Mouse (Mus musculus) olfactory bulb, adult 2 months (tissue): ENCODE results near the gene Acin1. TPM values are rescaled to one million over a fixed set of nuclear protein-coding genes. Genes with fewer than 3 reads are reported as not detected.

ENCODE experiments used
- H3K27ac ChIP-seq: fragments of 200-500 bp; 2 replicates; pipeline ENCODE4 v1.5.1; 2012; ENCODE audit warnings: low read depth, low read length; ENCODE audit not compliant: insufficient read depth
- H3K4me1 ChIP-seq: fragments of 200-500 bp; 2 replicates; pipeline ENCODE4 v1.6.1; 2012; ENCODE audit warnings: low read length; ENCODE audit not compliant: control insufficient read depth, insufficient read depth
- H3K4me3 ChIP-seq: fragments of 200-500 bp; 2 replicates; pipeline ENCODE4 v1.5.1; 2012; ENCODE audit warnings: mild to moderate bottlenecking, low read depth, low read length, moderate library complexity; ENCODE audit not compliant: insufficient read depth
- CTCF ChIP-seq: fragments of 200-500 bp; IDR thresholded peaks from 2 replicates; pipeline ENCODE4 v1.5.1; 2012; ENCODE audit warnings: low read depth, mild to moderate bottlenecking, low read length, moderate library complexity; ENCODE audit not compliant: insufficient read depth
- POLR2A ChIP-seq: fragments of 200-500 bp; IDR thresholded peaks from 2 replicates; pipeline ENCODE4 v1.6.1; 2012; ENCODE audit warnings: mild to moderate bottlenecking, low read depth, low read length, moderate library complexity; ENCODE audit not compliant: insufficient read depth
- WGBS: fragments of 180-500 bp; shearing (Covaris S2); methylation state at CpG from one replicate; pipeline ENCODE4 v1.1.7; 2018; 5-methylcytosine and 5-hydroxymethylcytosine counted together
- polyA plus RNA-seq: library from polyadenylated mRNA; stranded (reverse); fragments of >200 nt; gene quantifications from 2 replicates; pipeline ENCODE4 v1.2.4, GENCODE M21; 2012; ENCODE audit warnings: low replicate concordance; ENCODE audit not compliant: missing spikeins, insufficient read depth, insufficient read length

The Acin1 gene
- polyA plus RNA-seq, 1 experiment = 835 TPM

DNA sequence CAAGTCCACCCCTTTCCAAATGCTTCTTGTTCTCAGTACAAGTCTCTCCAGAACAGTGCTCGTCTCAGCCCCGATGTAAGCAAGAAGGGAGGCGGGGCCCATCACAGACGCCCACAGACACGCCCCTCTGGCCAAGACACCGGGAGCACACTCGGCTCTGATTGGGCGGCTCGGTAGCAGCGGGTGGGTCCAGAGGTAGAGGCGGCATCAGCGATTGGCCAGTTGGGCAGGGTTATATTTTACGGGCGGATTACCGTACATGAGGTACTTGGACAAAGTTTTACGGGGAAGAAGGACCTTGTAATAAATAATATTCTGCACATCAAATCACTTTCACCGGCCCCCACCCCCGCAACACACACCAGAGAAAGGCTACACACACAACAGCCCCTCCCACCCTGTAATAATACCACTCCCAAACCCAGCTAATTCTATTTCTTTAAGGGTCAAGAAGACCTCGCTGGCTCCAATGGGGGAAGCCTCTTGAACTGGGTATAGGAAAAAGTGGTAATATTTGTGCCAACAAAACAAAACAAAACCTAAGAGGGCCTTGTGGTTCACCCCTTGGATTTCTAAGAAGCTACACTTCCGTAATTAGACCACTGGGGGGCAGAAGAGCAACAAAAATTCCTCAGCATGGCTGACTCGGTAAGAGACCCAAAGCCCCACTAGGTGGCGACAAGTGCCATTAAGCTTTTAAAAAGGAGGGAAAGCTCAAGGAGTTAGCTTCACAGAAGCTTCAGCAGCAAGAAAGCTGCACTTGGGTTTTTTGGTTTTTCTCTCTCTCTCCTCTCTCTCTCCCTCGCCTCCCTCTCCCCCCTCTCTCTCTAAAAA is 35.9 kb downstream of the Acin1 start:
- TF ChIP-seq POLR2A = no peak
- TF ChIP-seq CTCF = peak; percentile 49
- Histone ChIP-seq H3K4me1 (peaks cover 22% of the 10 kb centered on the region), H3K4me3 (no peak overlapping the region), H3K27ac (no peak overlapping the region)
- WGBS = 54% methylated on average over 23 of the region's 23 CpGs

DNA sequence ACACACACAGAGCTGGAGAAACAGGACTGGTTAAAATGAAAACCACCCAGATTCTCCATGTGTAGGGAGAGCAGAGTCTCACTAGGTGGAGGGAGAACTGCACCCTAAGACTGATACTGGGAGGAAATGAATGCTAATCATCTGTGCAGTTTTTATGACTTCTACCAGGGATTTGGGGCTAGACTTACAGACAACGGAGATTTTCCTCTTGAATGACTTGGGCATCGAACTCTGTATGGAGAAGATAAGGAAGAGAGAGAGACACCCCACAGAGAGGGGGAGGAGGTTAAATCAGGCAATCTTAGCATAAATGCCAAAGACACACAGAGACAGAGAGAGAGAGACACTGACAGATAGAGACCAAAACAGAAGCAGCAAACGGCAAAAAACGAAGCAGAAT is 38.8 kb downstream of the Acin1 start:
- H3K4me3 ChIP-seq = no peak overlapping the region
- peaks cover 17% of the 10 kb centered on the region for H3K4me1 ChIP-seq
- no peak for TF ChIP-seq POLR2A
- TF ChIP-seq CTCF = no peak
- 58% methylated on average over 4 of the region's 4 CpGs for WGBS
- H3K27ac ChIP-seq = no peak overlapping the region

DNA sequence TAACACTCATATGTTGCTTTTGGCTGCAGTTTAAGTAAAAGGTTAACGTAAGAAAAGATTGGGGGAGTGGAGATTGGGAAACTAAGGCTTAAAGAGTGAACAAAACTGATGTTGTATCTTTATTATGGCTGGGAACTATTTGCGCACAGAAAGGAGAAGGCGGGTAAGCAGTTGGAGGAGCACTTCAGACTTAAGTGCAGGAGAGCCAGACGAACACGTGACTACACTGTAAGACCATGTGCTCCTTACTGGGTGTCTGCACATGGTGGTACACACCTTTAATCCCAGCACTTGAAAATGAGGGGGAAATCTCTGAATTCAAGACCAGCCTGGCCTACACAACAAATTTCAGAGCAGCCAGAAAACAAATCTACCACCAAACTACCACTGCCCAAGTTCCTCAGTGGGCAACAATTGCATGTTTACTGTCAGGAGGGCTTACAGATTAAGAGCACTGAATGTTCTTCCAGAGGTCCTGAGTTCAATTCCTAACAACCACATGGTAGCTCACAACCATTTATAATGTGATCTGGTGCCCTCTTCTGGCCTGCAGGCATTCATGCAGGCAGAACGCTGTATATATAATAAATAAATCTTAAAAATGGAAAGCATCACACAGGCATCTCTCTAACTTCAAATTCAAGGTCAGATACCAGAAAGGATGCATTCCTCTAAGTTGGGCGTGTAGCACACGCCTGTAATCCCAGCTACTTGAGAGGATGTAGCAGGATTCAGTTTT is 39.7 kb downstream of the Acin1 start:
- WGBS = 88% methylated on average over 8 of the region's 8 CpGs
- H3K27ac ChIP-seq = no peak overlapping the region
- TF ChIP-seq POLR2A (no peak), CTCF (no peak)
- no peak overlapping the region for H3K4me3 ChIP-seq
- H3K4me1 ChIP-seq = peaks cover 17% of the 10 kb centered on the region

DNA sequence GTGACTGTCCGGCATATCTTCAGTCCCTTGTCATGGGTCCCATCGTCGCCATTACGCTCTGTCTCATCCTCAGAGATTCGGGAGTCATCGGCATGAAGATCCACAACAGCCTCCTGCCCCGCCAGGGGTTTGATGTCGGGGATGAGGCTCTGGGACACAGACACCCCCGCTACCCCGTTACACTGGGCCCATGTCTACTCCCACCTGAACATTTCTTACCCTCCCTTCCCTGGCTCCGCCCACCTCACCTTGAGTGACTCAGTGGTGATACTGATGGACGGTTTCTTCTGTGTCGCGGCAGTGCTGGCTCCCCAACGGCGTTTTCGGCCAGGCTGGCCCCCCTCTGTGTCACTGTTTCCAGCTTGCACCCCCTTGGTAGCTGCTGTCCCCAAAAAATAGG is 40.3 kb downstream of the Acin1 start:
- TF ChIP-seq CTCF (no peak), POLR2A (no peak)
- Histone ChIP-seq H3K4me3 (no peak overlapping the region), H3K4me1 (peaks cover 16% of the 10 kb centered on the region), H3K27ac (no peak overlapping the region)
- 91% methylated on average over 17 of the region's 17 CpGs for WGBS

DNA sequence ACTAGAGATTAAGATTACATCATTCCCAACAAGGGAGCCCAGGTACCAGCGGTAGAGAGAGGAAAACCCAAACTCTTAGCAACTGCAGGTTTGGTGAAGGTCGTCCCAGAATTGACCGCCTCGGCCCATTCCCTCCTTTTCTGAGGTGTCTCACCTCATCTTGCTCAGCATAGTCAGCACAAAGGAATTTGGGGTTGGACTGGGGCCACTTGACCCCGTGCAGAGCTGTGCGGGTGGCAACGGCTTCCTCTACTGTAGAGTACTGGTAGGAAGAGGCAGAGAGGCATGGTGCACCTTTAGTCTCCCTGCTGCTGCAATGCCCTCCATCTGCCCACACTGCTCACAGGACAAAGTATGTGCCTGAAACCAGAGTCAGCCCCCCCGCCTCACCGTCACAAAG is 42.4 kb downstream of the Acin1 start:
- TF ChIP-seq POLR2A (no peak), CTCF (no peak)
- Histone ChIP-seq H3K4me1 (peaks cover 10% of the 10 kb centered on the region), H3K27ac (no peak overlapping the region), H3K4me3 (no peak overlapping the region)
- WGBS = 93% methylated on average over 9 of the region's 9 CpGs

DNA sequence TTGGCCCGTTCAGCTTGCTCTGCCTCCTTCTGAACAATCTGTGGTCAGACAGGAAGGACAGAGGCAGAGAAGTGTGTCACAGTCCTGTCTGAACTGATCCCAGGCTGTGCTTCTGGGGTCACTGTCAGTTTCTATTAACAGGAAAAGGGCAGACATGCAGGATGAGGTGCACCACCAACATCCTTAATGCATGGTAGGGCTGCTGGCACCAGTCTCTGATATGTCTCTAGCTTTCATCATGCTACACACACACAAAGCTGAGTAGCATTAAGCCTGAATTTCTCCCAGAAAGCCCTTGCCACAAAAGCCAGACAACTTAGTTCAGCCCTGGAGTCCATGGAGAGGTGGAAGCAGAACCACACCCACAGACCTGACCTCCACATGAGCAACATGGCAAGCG is 43.7 kb downstream of the Acin1 start:
- TF ChIP-seq CTCF (no peak), POLR2A (no peak)
- 72% methylated on average over 2 of the region's 2 CpGs for WGBS

DNA sequence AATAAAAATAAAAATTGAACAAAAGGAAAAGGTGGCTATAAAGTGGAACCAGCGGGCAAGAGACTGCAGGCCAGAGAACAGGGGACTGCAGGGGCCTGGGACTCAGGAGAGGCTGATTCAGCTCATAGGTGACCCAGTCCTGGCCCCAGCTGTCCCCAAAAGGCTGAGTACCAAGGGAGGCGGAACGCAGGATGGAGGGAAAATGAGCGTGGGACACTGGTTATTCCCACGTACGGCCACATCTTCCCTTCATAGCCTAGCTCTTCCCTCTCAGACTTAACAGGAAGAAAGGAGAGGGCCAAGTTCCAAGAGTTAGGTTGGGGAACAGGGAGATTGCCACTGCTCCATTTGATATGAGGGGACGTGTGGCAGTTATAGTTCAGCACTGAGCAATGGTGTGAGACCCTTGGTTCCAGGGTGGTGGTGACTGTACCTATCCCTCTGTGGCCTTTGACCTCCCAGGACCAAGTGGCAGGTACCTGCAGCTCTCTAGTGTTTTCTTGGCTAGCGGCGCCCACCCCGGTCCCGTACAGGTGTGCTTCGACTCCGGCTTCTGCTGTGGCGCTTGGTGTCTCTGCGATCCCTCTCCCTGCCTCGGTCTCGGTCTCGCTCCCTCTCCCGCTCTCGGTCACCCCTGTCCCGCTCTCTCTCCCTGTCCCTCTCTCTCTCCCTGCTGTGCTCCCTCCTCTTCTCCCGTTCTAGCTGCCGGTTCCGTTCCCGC is 44.3 kb downstream of the Acin1 start:
- H3K27ac ChIP-seq = no peak overlapping the region

More for the DNA sequence above, 43.7 kb downstream of the Acin1 start:
- H3K4me1 ChIP-seq = peaks cover 10% of the 10 kb centered on the region
- no peak overlapping the region for H3K27ac ChIP-seq
- no peak overlapping the region for H3K4me3 ChIP-seq

DNA sequence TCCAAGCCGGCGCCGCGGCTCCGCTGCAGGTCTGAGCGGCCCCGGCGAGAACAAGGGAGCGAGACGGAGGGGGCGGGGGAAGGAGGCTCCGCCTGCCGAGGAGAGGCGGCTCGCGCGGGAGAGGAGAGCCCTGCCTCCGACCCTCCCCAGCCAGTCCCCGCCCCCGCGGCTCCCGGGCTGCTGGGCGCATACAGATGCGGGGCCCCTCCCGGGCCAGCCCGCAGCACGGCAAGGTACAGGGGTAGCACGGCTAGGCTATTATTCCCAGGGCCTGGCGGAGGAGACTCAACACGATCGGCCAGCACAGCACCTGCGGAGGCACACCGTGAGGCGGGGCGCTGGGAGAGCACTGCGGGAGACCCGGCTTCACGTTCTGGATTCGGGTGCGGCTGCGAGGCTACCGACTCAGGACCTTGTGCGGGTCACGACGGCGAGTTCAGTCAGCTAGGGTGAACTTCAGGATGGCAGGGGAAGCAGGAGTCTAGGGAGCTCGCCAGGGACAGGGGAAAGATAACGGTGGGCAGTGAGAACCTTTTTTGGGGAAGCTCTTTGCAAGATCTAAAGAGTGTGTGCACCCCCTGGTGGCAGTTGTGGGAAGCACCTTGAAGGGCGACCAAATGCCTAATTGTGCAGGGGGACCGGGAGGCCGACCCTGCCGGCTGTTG is 45.3 kb downstream of the Acin1 start, which contains the start of gene Cdh24:
Gene Cdh24, minus strand, starts transcription at position 60 of the 665 bp plus-strand sequence.
- H3K27ac ChIP-seq = peak within 1 kb of the TSS; percentile 27; the same call in 1 of the 2 replicates
- H3K4me1 ChIP-seq = peaks cover 10% of the 10 kb centered on the region
- H3K4me3 ChIP-seq = peak within 1 kb of the TSS; percentile 64
- WGBS = under 1% methylated on average over 52 of the region's 52 CpGs
- TF ChIP-seq CTCF (peak; percentile 79), POLR2A (0 out of 2 replicates have a peak, but pooled peaks have one; percentile 47)

More for the DNA sequence above, 44.3 kb downstream of the Acin1 start:
- no peak overlapping the region for H3K4me3 ChIP-seq
- no peak for TF ChIP-seq CTCF
- TF ChIP-seq POLR2A = no peak
- H3K4me1 ChIP-seq = peaks cover 10% of the 10 kb centered on the region
- 75% methylated on average over 25 of the region's 25 CpGs for WGBS

DNA sequence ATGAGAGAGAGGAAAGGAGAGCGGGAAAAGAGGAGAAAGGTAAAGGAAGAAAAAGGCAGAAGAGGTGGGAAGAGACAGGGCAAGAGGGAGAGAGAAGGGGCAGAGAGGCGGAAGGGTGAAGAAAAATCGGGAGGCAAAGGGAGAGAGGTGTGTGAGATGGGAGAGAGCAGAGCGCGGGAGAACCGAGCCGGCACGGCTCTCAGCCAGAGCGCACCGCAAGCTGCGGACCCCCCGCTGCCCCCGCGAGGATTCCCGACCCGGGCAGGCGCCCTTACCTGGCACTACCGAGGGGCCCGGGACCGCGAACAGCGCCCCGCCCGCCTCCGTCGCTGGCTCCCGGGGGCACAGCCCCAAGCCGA is 45.8 kb downstream of the Acin1 start, which contains the start of gene Gm17606:
Gene Gm17606, plus strand, starts transcription at position 7 of the 359 bp plus-strand sequence.
- peaks cover 10% of the 10 kb centered on the region for H3K4me1 ChIP-seq
- no peak; the same call in 1 of the 2 replicates for TF ChIP-seq POLR2A
- TF ChIP-seq CTCF = no peak
- H3K27ac ChIP-seq = peak within 1 kb of the TSS; percentile 27; the same call in 1 of the 2 replicates
- WGBS = 2% methylated on average over 28 of the region's 28 CpGs
- H3K4me3 ChIP-seq = peak within 1 kb of the TSS; percentile 64
